Mouse (Mus musculus) heart, embryonic 14.5 days (tissue): ENCODE data around the gene Slc5a5. TPM values are rescaled to one million over a fixed set of nuclear protein-coding genes. Genes with fewer than 3 reads are reported as not detected.

Source experiments
- ATAC-seq: fragments of 200-750 bp; cut with Nextera tagmentation; 2 replicates; pipeline ENCODE4 v1.8.0; 2017; ENCODE audit warnings: low read depth, moderate TSS enrichment; ENCODE audit not compliant: insufficient number of reproducible peaks, insufficient read depth, low FRiP score
- H3K27ac ChIP-seq, 2 experiments: fragments of 200-500 bp in 1 of 2; fragments of 300-500 bp in 1 of 2; sonication (generic) in 1 of 2; replicated peaks in 1 of 2; 2 replicates each; pipeline ENCODE4 v1.5.1; 2012 to 2014; ENCODE audit warnings: low read depth in 2 of 2, low read length in 2 of 2, control low read depth in 1 of 2, mild to moderate bottlenecking in 1 of 2, mixed read lengths in 1 of 2; ENCODE audit not compliant: control insufficient read depth in 1 of 2, insufficient read depth in 1 of 2
- H3K27me3 ChIP-seq: fragments of 300-500 bp; sonication (generic); 2 replicates; pipeline ENCODE4 v1.6.1; 2014; ENCODE audit warnings: mild to moderate bottlenecking, low read length, control low read depth; ENCODE audit not compliant: control insufficient read depth, insufficient read depth
- H3K36me3 ChIP-seq: fragments of 300-500 bp; sonication (generic); 2 replicates; pipeline ENCODE4 v1.6.1; 2014; ENCODE audit warnings: mild to moderate bottlenecking, control low read depth, low read length, mixed read lengths; ENCODE audit not compliant: control insufficient read depth, insufficient read depth
- H3K4me1 ChIP-seq, 2 experiments: fragments of 200-500 bp in 1 of 2; fragments of 300-500 bp in 1 of 2; sonication (generic) in 1 of 2; 2 replicates each; pipeline ENCODE4 v1.6.1; 2012 to 2014; ENCODE audit warnings: low read length in 2 of 2, control low read depth in 1 of 2, mixed read lengths in 1 of 2; ENCODE audit not compliant: control insufficient read depth in 2 of 2, insufficient read depth in 2 of 2
- H3K4me2 ChIP-seq: fragments of 300-500 bp; sonication (generic); 2 replicates; pipeline ENCODE4 v1.6.1; 2014; ENCODE audit warnings: mild to moderate bottlenecking, low read length
- H3K4me3 ChIP-seq, 2 experiments: fragments of 200-500 bp in 1 of 2; fragments of 300-500 bp in 1 of 2; sonication (generic) in 1 of 2; 2 replicates each; pipeline ENCODE4 v1.5.1; 2012 to 2014; ENCODE audit warnings: low read length in 2 of 2, mild to moderate bottlenecking in 2 of 2, control low read depth in 1 of 2, low read depth in 1 of 2, moderate library complexity in 1 of 2; ENCODE audit not compliant: control insufficient read depth in 1 of 2, insufficient read depth in 1 of 2
- H3K9ac ChIP-seq: fragments of 300-500 bp; sonication (generic); 2 replicates; pipeline ENCODE4 v1.6.1; 2014; ENCODE audit warnings: mild to moderate bottlenecking, low read length
- H3K9me3 ChIP-seq: fragments of 300-500 bp; sonication (generic); 2 replicates; pipeline ENCODE4 v1.6.1; 2016; ENCODE audit warnings: low read length, control low read depth; ENCODE audit not compliant: control insufficient read depth
- WGBS: fragments of 180-500 bp; shearing (Covaris S2); extraction: QIAGEN DNeasy Blood & Tissue Kit; methylation state at CpG from one replicate; pipeline ENCODE4 v1.1.7; 2014; 5-methylcytosine and 5-hydroxymethylcytosine counted together
- polyA plus RNA-seq: library from polyadenylated mRNA; unstranded; fragments of >200 nt; fragmentation: Nextera tagmentation; extraction: Ambion mirVana; gene quantifications from 2 replicates; pipeline ENCODE4 v1.2.1, GENCODE M21; 2014

The Slc5a5 gene
- polyA plus RNA-seq, 1 experiment from 2014 or later, result not detected

- Histone ChIP-seq H3K4me3 (no peak overlapping the region), H3K36me3 (no peaks in the 10 kb centered on the region), H3K27me3 (0 out of 2 replicates have a peak, but pooled peaks cover 7% of the 10 kb centered on the region), H3K9me3 (no peaks in the 10 kb centered on the region), H3K4me2 (no peak overlapping the region), H3K9ac (no peak overlapping the region), H3K4me1 (no peaks in the 10 kb centered on the region), H3K27ac (no peak overlapping the region)
- WGBS, result 49% methylated on average over 6 of the region's 6 CpGs
- ATAC-seq, result no peak
Measured at GRCm38 (mm10) chr8:70851837-70852236, 40.7 kb downstream of the Slc5a5 start.

- H3K36me3 ChIP-seq, result no peaks in the 10 kb centered on the region
- H3K4me2 ChIP-seq, result no peak overlapping the region
- no peak overlapping the region for H3K27ac ChIP-seq
- 81% methylated on average over 4 of the region's 4 CpGs for WGBS
- no peak overlapping the region for H3K9ac ChIP-seq
- peaks cover 4% of the 10 kb centered on the region; the same call in 1 of the 2 replicates for H3K27me3 ChIP-seq
- no peak for ATAC-seq
- H3K9me3 ChIP-seq, result no peaks in the 10 kb centered on the region
- no peaks in the 10 kb centered on the region for H3K4me1 ChIP-seq
- H3K4me3 ChIP-seq, result no peak overlapping the region
Measured at GRCm38 (mm10) chr8:70850947-70851346, 41.6 kb downstream of the Slc5a5 start.

- no peak for ATAC-seq
- 68% methylated on average over 7 of the region's 7 CpGs for WGBS
- no peak overlapping the region for H3K27ac ChIP-seq
- H3K36me3 ChIP-seq, result no peaks in the 10 kb centered on the region
- no peaks in the 10 kb centered on the region for H3K4me1 ChIP-seq
- H3K4me3 ChIP-seq, result no peak overlapping the region
- H3K27me3 ChIP-seq, result peaks cover 4% of the 10 kb centered on the region; the same call in 1 of the 2 replicates
- no peak overlapping the region for H3K9ac ChIP-seq
- H3K4me2 ChIP-seq, result no peak overlapping the region
- no peaks in the 10 kb centered on the region for H3K9me3 ChIP-seq
Measured at GRCm38 (mm10) chr8:70850132-70850845, 42.3 kb downstream of the Slc5a5 start.

DNA sequence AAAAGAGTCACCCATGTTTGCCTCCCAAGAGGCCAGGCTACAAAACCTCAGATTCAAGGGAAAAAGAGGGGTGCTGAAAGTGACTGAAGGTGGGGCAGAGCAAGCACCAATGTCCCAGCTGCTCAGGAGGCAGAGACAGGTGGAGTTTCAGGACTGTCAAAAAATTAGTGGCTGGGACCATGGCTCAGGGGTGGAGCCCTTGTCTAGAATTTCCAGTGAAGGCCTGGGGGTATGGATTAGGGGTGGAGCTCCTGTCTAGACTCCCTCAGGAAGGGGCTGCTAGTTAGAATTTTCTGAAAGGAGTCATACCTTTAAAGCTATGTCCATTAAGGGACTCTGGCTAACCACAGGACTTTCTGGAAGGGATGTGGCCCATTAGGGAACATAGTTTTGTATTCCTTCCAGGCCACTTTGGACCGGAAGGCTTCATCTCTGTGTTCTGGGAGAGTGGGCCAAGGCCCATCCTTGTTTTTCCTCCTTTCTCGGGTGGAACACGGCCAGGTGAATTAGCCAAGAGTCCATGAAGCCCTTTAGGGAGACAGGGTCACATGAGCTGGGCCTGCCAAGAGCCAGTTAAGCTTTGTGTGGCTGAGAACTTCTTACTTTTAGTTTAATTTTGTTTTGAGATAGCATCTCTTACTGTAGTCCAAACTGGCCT lies 43.1 kb downstream of the Slc5a5 start:
- peaks cover 4% of the 10 kb centered on the region; the same call in 1 of the 2 replicates for H3K27me3 ChIP-seq
- H3K36me3 ChIP-seq, result no peaks in the 10 kb centered on the region
- ATAC-seq, result no peak
- no peaks in the 10 kb centered on the region for H3K9me3 ChIP-seq
- no peak overlapping the region for H3K9ac ChIP-seq
- H3K4me1 ChIP-seq, result no peaks in the 10 kb centered on the region
- H3K4me2 ChIP-seq, result no peak overlapping the region
- 78% methylated on average over 3 of the region's 3 CpGs for WGBS
- no peak overlapping the region for H3K4me3 ChIP-seq
- no peak overlapping the region for H3K27ac ChIP-seq

GRCm38 (mm10) chr8:70846371-70847154 lies 46.0 kb downstream of the Slc5a5 start:
- H3K9me3 ChIP-seq, result no peaks in the 10 kb centered on the region
- no peak for ATAC-seq
- peaks cover 17% of the 10 kb centered on the region for H3K27me3 ChIP-seq
- no peaks in the 10 kb centered on the region for H3K4me1 ChIP-seq
- no peak overlapping the region for H3K27ac ChIP-seq
- 47% methylated on average over 15 of the region's 15 CpGs for WGBS
- no peak overlapping the region for H3K9ac ChIP-seq
- H3K36me3 ChIP-seq, result no peaks in the 10 kb centered on the region
- no peak overlapping the region for H3K4me3 ChIP-seq
- no peak overlapping the region for H3K4me2 ChIP-seq

- Histone ChIP-seq H3K4me1 (peaks cover under 1 to 5% of the 10 kb centered on the region in 2 experiments; a peak in 2 of 4 replicates), H3K9ac (no peak overlapping the region), H3K36me3 (no peaks in the 10 kb centered on the region), H3K4me2 (no peak overlapping the region), H3K27ac (no peak overlapping the region), H3K4me3 (no peak overlapping the region), H3K27me3 (peaks cover 19% of the 10 kb centered on the region), H3K9me3 (no peaks in the 10 kb centered on the region)
- WGBS, result 44% methylated on average over 5 of the region's 5 CpGs
- ATAC-seq, result no peak
Measured at GRCm38 (mm10) chr8:70845108-70845507, 47.4 kb downstream of the Slc5a5 start.

DNA sequence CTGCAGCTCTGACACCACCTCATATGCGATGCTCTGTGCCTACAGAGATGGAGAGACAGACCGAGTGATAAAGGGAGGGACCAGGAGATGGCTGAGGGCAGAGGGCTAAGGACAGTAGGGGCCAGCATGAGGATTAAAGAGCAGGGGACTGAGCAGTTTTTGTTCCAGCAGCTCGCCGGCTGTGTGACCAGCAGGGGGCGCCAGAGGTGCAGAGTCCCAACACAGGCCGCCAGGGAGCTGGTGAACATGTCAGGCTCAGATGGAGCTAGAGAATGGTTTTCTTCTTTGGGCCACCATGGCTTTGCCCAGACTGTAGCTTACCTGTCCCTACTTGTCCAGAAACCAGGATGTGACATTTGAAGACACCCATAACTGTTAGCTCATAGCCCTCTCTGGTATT lies 48.0 kb downstream of the Slc5a5 start:
- peaks cover 19% of the 10 kb centered on the region for H3K27me3 ChIP-seq
- H3K4me1 ChIP-seq, result peaks cover 2 to 5% of the 10 kb centered on the region in 2 experiments; a peak in 2 of 4 replicates
- no peak overlapping the region for H3K9ac ChIP-seq
- H3K4me2 ChIP-seq, result no peak overlapping the region
- no peaks in the 10 kb centered on the region for H3K36me3 ChIP-seq
- WGBS, result under 1% methylated on average over 6 of the region's 6 CpGs
- no peak for ATAC-seq
- no peak overlapping the region for H3K4me3 ChIP-seq
- H3K27ac ChIP-seq, result no peak overlapping the region
- H3K9me3 ChIP-seq, result no peaks in the 10 kb centered on the region
